Mouse (Mus musculus) adrenal gland, adult (tissue): Measurements from ENCODE around the gene Tex35.

Experiments
- DNase-seq, 2 experiments: peaks; one replicate each; pipeline ENCODE4 v3.0.0; 2022 to 2023; ENCODE audit warnings: low spot score in 1 of 2; ENCODE audit not compliant: inconsistent age in 2 of 2

Gene Tex35

GRCm38 (mm10) chr1:157108580-157108979 lies at the start of gene Tex35:
Gene Tex35, minus strand, starts transcription at chr1:157108680.
- DNase-seq = no peak

GRCm38 (mm10) chr1:157153781-157154180 lies 45.3 kb upstream of the Tex35 start:
- DNase-seq = no peak

GRCm38 (mm10) chr1:157150107-157150506 lies 41.6 kb upstream of the Tex35 start:
- no peak for DNase-seq

GRCm38 (mm10) chr1:157144621-157145020 lies 36.1 kb upstream of the Tex35 start:
- no peak for DNase-seq

- no peak for DNase-seq
Measured at GRCm38 (mm10) chr1:157143326-157143932, 34.9 kb upstream of the Tex35 start.

- DNase-seq = no peak
Measured at GRCm38 (mm10) chr1:157141014-157141413, 32.5 kb upstream of the Tex35 start.

GRCm38 (mm10) chr1:157137854-157138241 lies 29.4 kb upstream of the Tex35 start:
- no peak for DNase-seq

GRCm38 (mm10) chr1:157137132-157137853 lies 28.8 kb upstream of the Tex35 start:
- no peak for DNase-seq

GRCm38 (mm10) chr1:157128219-157128618 lies 19.7 kb upstream of the Tex35 start:
- DNase-seq = no peak

GRCm38 (mm10) chr1:157123836-157124235 lies 15.4 kb upstream of the Tex35 start:
- DNase-seq = no peak

GRCm38 (mm10) chr1:157119168-157119567 lies 10.7 kb upstream of the Tex35 start:
- DNase-seq = no peak

GRCm38 (mm10) chr1:157117440-157117839 lies 9.0 kb upstream of the Tex35 start:
- DNase-seq = no peak

GRCm38 (mm10) chr1:157114492-157114891 lies 6.0 kb upstream of the Tex35 start:
- no peak for DNase-seq

GRCm38 (mm10) chr1:157110287-157110835 lies 1.9 kb upstream of the Tex35 start:
- DNase-seq = no peak

GRCm38 (mm10) chr1:157101122-157101865 lies 7.2 kb downstream of the Tex35 start:
- peak in 1 of 2 experiments; percentile 30 for DNase-seq

- DNase-seq = no peak
Measured at GRCm38 (mm10) chr1:157095534-157095933, 12.9 kb downstream of the Tex35 start.

GRCm38 (mm10) chr1:157092622-157093021 lies 15.9 kb downstream of the Tex35 start:
- DNase-seq = no peak

GRCm38 (mm10) chr1:157092140-157092539 lies 16.3 kb downstream of the Tex35 start:
- no peak for DNase-seq

GRCm38 (mm10) chr1:157090835-157091234 lies 17.6 kb downstream of the Tex35 start:
- no peak for DNase-seq

GRCm38 (mm10) chr1:157086097-157086994 lies 22.1 kb downstream of the Tex35 start:
- DNase-seq = peak; percentile 48 to 84

- no peak for DNase-seq
Measured at GRCm38 (mm10) chr1:157082931-157083330, 25.5 kb downstream of the Tex35 start.
